Mouse (Mus musculus): Measurements from ENCODE around the gene Shisa8. TPM values are rescaled to one million over a fixed set of nuclear protein-coding genes. Genes with fewer than 3 reads are reported as not detected.

Gene Shisa8
- total RNA-seq (2014; rRNA removed) (0.09 and 0.47 TPM in 2 replicates), polyA plus RNA-seq (2012; rRNA removed) (0.07 and 0.77 TPM in 2 replicates)

DNA sequence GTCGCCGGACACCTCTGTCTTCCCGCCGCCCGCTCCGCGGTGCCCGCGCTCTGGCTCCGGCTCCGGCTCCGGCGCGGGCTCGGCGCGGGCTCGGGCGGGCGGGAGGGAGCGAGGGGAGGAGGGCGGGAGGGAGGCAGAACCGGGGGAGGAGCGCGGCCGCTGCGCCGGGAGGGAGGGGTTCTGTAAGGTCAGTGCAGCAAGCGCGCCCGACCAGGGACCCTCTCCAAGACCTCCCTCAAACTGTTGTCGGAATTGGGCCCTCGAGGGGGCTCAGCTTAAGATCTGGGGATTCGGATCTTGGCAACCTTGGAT, at the start of gene Shisa8:
Gene Shisa8 (minus strand): TSS at position 64 of the 312 bp plus-strand sequence.
- peaks cover 35% of the 10 kb centered on the region for H3K27me3 ChIP-seq (ENCODE audit: control insufficient read depth, insufficient read depth, low read length)
- TF ChIP-seq POLR2A (IDR thresholded peaks at IDR 0.05; ENCODE audit: extremely low read depth, insufficient read depth, low read length) (no peak), CTCF (IDR thresholded peaks at IDR 0.05; ENCODE audit: low read depth, low read length) (no peak)
- H3K9ac ChIP-seq (ENCODE audit: low read depth, low read length), result peak within 1 kb of the TSS; percentile 17; the same call in 1 of the 2 replicates
- H3K4me1 ChIP-seq (ENCODE audit: control insufficient read depth, insufficient read depth, low read length), result no peaks in the 10 kb centered on the region; the same call in 1 of the 2 replicates
- no peaks in the 10 kb centered on the region for H3K36me3 ChIP-seq (ENCODE audit: control insufficient read depth, insufficient read depth, low read length)
- WGBS, result 0% methylated on average over 11 of the region's 34 CpGs
- H3K27ac ChIP-seq (replicated peaks; ENCODE audit: insufficient read depth, low read depth, low read length), result no peak within 1 kb of the TSS
- H3K4me3 ChIP-seq (ENCODE audit: insufficient read depth, low read depth, low read length), result peak within 1 kb of the TSS; percentile 31; the same call in 1 of the 2 replicates
- no peaks in the 10 kb centered on the region for H3K79me2 ChIP-seq (ENCODE audit: control insufficient read depth, insufficient read depth, low read length)
- no peak for DNase-seq (ENCODE audit: extremely low read depth, low read depth, low spot score)

DNA sequence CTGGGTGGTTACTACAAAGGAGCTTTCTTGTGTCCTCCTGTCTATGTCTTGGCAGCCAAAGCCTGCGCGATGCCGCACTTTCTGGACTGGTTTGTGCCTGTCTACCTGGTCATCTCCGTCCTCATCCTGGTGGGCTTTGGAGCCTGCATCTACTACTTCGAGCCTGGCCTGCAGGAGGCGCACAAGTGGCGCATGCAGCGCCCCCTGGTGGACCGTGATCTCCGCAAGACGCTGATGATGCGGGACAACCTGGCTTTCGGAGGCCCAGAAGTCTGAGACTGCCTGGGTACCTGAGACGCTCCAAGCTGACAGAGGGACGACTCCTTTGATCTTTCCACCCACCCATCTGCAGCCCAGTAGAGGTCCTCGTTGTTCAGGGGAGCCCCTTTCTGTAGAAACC, 46.9 kb upstream of the Shisa8 start:
- TF ChIP-seq POLR2A (IDR thresholded peaks at IDR 0.05; ENCODE audit: extremely low read depth, insufficient read depth, low read length) (no peak), CTCF (IDR thresholded peaks at IDR 0.05; ENCODE audit: low read depth, low read length) (peak; percentile 96)
- Histone ChIP-seq H3K27me3 (ENCODE audit: control insufficient read depth, insufficient read depth, low read length) (no peaks in the 10 kb centered on the region), H3K79me2 (ENCODE audit: control insufficient read depth, insufficient read depth, low read length) (no peaks in the 10 kb centered on the region), H3K4me3 (ENCODE audit: insufficient read depth, low read depth, low read length) (no peak overlapping the region), H3K36me3 (ENCODE audit: control insufficient read depth, insufficient read depth, low read length) (no peaks in the 10 kb centered on the region), H3K9ac (ENCODE audit: low read depth, low read length) (no peak overlapping the region), H3K27ac (replicated peaks; ENCODE audit: insufficient read depth, low read depth, low read length) (no peak overlapping the region), H3K4me1 (ENCODE audit: control insufficient read depth, insufficient read depth, low read length) (no peaks in the 10 kb centered on the region)
- DNase-seq (ENCODE audit: extremely low read depth, low read depth, low spot score), result peak; percentile 31
- WGBS, result 13% methylated on average over 16 of the region's 16 CpGs

DNA sequence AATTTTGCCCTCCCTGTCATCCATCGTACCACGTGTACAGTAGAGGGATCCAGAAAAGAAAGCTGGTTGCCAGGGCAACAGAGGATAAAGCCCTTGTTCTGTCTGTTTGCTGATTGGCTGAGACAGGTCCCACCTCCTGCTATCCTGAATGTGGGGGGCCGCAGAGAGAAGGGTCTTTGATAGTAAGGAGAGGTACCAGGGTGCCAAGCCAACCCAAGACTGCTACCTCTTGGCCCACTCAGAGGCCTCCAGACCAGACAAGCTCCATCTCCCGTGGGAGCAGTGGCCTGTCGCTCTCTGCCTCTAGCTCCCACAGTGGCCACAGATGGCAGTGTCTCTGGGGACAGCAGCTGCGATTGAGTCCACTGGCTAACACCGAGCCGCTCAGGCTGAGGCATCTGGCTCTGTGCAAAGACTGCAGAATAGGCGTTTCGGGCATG, 43.3 kb upstream of the Shisa8 start:
- Histone ChIP-seq H3K79me2 (ENCODE audit: control insufficient read depth, insufficient read depth, low read length) (no peaks in the 10 kb centered on the region), H3K36me3 (ENCODE audit: control insufficient read depth, insufficient read depth, low read length) (no peaks in the 10 kb centered on the region), H3K27ac (replicated peaks; ENCODE audit: insufficient read depth, low read depth, low read length) (no peak overlapping the region), H3K27me3 (ENCODE audit: control insufficient read depth, insufficient read depth, low read length) (no peaks in the 10 kb centered on the region), H3K4me1 (ENCODE audit: control insufficient read depth, insufficient read depth, low read length) (no peaks in the 10 kb centered on the region), H3K4me3 (ENCODE audit: insufficient read depth, low read depth, low read length) (no peak overlapping the region), H3K9ac (ENCODE audit: low read depth, low read length) (no peak overlapping the region)
- DNase-seq (ENCODE audit: extremely low read depth, low read depth, low spot score), result no peak
- TF ChIP-seq CTCF (IDR thresholded peaks at IDR 0.05; ENCODE audit: low read depth, low read length), result no peak; the same call in 1 of the 2 replicates
- no peak for TF ChIP-seq POLR2A (IDR thresholded peaks at IDR 0.05; ENCODE audit: extremely low read depth, insufficient read depth, low read length)
- 45% methylated on average over 10 of the region's 10 CpGs for WGBS

DNA sequence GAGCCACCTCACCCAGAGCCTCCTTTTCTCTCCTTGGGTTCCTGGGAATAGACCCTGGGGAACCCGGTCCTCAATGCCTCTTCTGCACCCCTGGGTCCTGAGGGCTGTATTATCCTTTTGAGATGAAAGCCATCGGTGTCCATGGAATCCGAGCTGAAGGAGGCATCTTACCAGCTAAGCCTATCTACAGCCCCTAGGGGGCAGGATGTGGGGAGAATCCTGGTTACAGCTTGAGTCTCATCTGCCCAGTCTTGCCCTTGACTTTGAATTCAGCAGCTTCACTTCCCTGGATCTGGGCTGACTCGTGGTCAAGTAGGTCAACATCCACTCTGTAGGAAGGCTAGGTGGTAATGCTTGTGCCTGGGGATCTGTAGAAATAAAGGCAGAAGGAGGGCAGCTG, 42.6 kb upstream of the Shisa8 start:
- TF ChIP-seq CTCF (IDR thresholded peaks at IDR 0.05; ENCODE audit: low read depth, low read length), result no peak
- TF ChIP-seq POLR2A (IDR thresholded peaks at IDR 0.05; ENCODE audit: extremely low read depth, insufficient read depth, low read length), result no peak
- no peak for DNase-seq (ENCODE audit: extremely low read depth, low read depth, low spot score)
- Histone ChIP-seq H3K27ac (replicated peaks; ENCODE audit: insufficient read depth, low read depth, low read length) (no peak overlapping the region), H3K4me1 (ENCODE audit: control insufficient read depth, insufficient read depth, low read length) (no peaks in the 10 kb centered on the region), H3K4me3 (ENCODE audit: insufficient read depth, low read depth, low read length) (no peak overlapping the region), H3K27me3 (ENCODE audit: control insufficient read depth, insufficient read depth, low read length) (no peaks in the 10 kb centered on the region), H3K79me2 (ENCODE audit: control insufficient read depth, insufficient read depth, low read length) (no peaks in the 10 kb centered on the region), H3K9ac (ENCODE audit: low read depth, low read length) (no peak overlapping the region), H3K36me3 (ENCODE audit: control insufficient read depth, insufficient read depth, low read length) (no peaks in the 10 kb centered on the region)
- WGBS, result 38% methylated on average over 4 of the region's 4 CpGs

DNA sequence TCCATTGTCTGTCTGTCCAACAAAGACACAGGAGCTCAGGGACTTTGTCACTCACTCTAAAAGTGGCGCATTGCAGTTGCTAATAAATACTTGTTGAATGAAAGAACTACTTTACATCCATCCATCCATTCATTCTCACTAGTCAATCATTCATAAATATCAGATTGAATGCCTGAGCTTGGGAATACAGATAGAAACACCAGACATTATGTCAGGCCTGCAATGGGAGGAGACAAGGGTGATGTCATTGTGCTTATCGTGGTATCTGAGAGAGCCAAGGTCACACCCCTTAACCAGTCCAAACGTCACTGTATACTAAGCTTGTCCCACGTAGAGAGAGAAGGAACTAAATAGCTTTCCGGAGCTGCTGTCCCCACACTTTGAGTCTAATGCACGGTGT, 39.5 kb upstream of the Shisa8 start, which contains the start of gene 1500009C09Rik:
Gene 1500009C09Rik (plus strand): TSS at position 301 of the 400 bp plus-strand sequence.
- DNase-seq (ENCODE audit: extremely low read depth, low read depth, low spot score), result no peak
- H3K27me3 ChIP-seq (ENCODE audit: control insufficient read depth, insufficient read depth, low read length), result no peaks in the 10 kb centered on the region
- 76% methylated on average over 6 of the region's 6 CpGs for WGBS
- TF ChIP-seq POLR2A (IDR thresholded peaks at IDR 0.05; ENCODE audit: extremely low read depth, insufficient read depth, low read length) (no peak), CTCF (IDR thresholded peaks at IDR 0.05; ENCODE audit: low read depth, low read length) (no peak)
- no peaks in the 10 kb centered on the region for H3K36me3 ChIP-seq (ENCODE audit: control insufficient read depth, insufficient read depth, low read length)
- no peaks in the 10 kb centered on the region for H3K79me2 ChIP-seq (ENCODE audit: control insufficient read depth, insufficient read depth, low read length)
- no peak within 1 kb of the TSS for H3K9ac ChIP-seq (ENCODE audit: low read depth, low read length)
- no peak within 1 kb of the TSS for H3K4me3 ChIP-seq (ENCODE audit: insufficient read depth, low read depth, low read length)
- no peak within 1 kb of the TSS for H3K27ac ChIP-seq (replicated peaks; ENCODE audit: insufficient read depth, low read depth, low read length)
- no peaks in the 10 kb centered on the region for H3K4me1 ChIP-seq (ENCODE audit: control insufficient read depth, insufficient read depth, low read length)

DNA sequence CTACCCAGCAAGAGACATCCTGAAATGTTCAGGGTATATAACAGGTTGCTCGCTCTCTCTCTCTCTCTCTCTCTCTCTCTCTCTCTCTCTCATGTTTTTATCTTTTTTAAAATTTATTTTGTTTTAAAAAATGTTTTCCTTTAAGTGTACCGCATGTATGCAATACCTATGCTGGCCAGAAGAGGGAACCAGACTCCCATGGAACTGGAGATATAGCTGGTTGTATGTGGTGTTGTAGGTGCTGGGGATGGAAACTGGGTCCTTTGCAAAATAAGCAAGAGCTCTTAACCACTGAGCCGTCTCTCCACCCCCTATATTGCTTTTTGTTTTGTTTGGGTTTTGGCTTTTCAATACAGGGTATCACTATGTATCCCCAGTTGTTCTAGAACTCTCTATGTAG, 39.0 kb upstream of the Shisa8 start:
- WGBS, result 96% methylated on average over 3 of the region's 3 CpGs
- H3K36me3 ChIP-seq (ENCODE audit: control insufficient read depth, insufficient read depth, low read length), result no peaks in the 10 kb centered on the region

More for the DNA sequence above, 39.0 kb upstream of the Shisa8 start:
- no peak overlapping the region for H3K4me3 ChIP-seq (ENCODE audit: insufficient read depth, low read depth, low read length)
- no peaks in the 10 kb centered on the region for H3K4me1 ChIP-seq (ENCODE audit: control insufficient read depth, insufficient read depth, low read length)
- H3K9ac ChIP-seq (ENCODE audit: low read depth, low read length), result no peak overlapping the region
- DNase-seq (ENCODE audit: extremely low read depth, low read depth, low spot score), result no peak
- no peak overlapping the region for H3K27ac ChIP-seq (replicated peaks; ENCODE audit: insufficient read depth, low read depth, low read length)
- no peaks in the 10 kb centered on the region for H3K27me3 ChIP-seq (ENCODE audit: control insufficient read depth, insufficient read depth, low read length)
- no peaks in the 10 kb centered on the region for H3K79me2 ChIP-seq (ENCODE audit: control insufficient read depth, insufficient read depth, low read length)
- TF ChIP-seq CTCF (IDR thresholded peaks at IDR 0.05; ENCODE audit: low read depth, low read length) (no peak), POLR2A (IDR thresholded peaks at IDR 0.05; ENCODE audit: extremely low read depth, insufficient read depth, low read length) (no peak)

Measured in liver, adult 2 months (tissue).